Mouse (Mus musculus) heart, adult 11 months (tissue): ENCODE results near the gene Il1rapl2.

Source experiments
- DNase-seq: peaks from one replicate; pipeline ENCODE4 v3.0.0; 2022

The Il1rapl2 gene

DNA sequence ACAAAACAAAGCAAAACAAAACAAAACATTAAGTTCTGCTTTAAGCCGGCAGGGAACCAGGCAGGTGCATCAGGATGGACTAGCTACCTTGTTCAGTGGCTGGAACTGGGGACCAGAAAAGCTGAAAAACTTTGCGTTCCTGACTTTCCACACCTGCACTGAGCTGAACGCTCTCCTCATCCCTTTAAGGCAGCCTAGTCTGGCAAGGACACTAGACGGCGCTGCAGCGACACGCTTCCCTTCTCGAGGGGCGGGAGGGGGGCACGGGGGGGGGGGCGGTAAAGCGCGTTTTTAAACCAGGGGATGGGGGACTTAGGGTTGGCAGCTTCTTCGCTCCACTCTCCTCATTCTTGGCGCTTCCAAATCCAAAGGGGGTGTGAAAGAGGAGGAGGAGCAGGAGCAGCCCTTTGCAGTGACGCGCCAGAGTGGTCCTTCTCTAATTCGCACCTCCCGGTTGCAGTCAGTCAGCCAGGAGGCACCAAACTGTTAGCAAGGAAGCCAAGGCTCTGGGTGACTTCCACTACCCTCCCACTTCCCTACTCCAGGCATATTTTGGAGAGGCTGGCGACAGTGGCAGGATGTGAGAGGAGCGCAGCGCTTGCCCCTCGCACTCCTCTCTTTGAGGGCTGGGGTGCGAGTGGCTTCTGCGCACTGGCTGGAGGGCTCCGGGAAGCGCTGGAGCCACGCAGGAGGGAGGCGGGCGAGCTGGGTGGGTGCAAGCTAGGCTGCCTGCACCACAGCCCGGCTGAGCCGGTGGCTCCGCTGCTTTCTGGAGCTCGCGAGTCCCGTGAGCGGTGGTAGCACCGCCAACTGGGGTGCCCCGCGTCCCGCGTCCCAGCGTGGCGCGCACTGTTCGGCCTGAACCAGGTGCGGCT lies at the start of gene Il1rapl2:
Il1rapl2 (plus strand) TSS at position 288 of the 875 bp plus-strand sequence.
- peak; percentile 57 for DNase-seq

DNA sequence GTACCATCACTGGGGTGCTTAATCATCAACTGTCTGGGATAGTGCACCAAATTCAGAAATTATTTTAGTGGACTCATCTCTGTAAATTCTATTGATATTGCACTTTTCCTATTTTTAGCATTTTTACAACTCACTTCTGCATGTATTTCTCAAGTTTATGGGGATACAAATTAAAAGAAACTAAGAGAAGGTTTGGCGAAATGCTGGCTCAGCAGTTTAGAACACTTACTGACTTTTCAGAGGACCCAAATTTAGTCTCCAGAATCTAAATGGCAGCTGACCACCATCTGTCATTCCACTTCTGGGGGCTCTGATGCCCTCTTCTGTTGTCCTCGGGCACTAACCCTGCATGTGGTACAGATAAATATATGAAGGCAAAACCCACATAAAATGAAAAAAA lies 22.1 kb upstream of the Il1rapl2 start:
- DNase-seq = no peak

DNA sequence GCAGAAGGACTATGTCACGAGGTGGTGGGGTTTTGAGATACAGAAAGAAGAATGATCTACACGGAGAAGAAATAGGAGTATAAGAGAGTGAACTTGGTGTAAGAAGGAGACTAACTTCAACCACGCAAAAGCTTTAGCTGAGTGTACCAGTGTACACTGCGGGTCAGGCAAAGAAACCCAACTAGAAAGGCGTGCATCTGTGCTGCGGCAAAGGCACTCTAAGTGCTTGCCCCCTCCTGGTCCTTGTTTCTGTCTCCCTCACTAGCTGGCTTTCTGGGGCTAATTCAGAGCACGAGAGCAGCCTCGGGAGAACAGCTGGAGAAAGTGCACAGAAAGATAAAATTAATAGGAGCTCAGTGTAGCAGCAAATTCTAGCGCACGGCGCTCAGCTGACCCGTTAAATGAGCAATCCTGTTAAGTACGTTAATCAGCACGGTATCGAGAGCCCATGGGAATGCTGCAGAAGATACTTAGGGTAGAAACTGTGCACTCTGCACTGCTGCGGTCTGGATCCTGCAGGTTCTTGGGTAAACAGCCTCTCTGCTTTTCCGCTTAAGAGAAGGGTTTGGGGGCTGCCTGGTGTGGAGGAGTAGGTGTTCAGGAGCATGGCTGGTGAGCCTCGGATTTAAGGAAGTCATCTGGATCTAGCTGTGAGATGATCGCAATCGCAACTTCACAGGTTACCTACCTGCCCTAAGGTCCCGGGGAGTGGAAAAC lies 778 bp upstream of the Il1rapl2 start:
- DNase-seq = no peak

DNA sequence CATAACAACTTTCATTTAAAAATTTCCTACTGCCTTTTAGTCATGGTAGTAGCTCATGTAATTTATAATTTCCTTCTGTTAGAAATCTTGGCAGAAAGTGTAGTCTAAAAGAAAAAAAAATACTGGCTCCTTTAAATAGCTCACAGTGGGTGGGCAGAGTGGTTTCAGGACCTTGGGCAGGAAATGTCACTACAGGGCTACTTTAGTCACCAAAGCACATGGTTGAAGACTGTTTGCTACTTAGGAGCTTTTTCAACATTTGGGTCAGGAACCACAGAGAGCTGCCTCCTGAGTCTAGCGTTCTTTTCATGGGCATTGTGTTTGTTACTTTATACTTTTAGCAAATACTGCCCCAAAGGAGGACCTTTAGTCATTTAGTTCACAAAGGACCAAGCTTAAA lies 12.2 kb downstream of the Il1rapl2 start:
- DNase-seq = no peak

DNA sequence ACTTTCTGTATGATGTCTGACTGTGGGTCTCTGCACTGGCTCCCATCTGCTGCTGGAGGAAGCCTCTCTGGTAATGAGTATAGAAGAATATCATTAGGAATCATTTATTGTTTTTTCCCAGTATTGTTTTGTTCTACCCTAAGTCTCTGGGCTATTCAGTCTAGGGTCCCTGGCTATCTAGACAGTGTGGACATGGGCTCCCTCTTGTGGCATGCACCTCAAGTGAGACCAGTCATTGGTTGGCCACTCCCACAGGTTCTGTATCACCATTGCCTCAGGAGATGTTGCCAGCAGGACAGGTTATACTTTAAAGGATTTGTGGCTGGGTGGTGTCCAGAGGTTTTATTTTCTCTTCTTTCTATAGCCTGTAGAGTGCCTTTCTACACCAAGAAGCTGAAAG lies 50.3 kb downstream of the Il1rapl2 start:
- no peak for DNase-seq

DNA sequence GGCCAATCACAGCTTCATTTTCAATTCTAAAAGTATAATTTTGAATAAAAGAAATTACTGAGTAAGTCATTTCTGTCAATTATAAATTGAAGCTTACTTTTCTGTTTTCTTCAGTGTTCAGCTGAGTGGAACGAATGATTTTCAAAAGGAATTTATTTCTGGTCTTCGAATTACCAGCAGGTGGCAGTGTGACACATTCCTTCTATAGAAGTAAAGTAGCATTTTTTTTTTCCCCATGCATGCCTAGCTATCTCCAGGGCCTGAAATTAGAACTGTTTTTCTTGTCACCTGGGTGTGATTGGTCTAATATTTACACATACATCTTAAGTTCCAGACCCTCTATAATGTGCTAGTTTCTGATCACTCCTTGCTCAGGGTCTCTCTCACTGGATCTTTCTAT lies 96.6 kb downstream of the Il1rapl2 start:
- DNase-seq = no peak

DNA sequence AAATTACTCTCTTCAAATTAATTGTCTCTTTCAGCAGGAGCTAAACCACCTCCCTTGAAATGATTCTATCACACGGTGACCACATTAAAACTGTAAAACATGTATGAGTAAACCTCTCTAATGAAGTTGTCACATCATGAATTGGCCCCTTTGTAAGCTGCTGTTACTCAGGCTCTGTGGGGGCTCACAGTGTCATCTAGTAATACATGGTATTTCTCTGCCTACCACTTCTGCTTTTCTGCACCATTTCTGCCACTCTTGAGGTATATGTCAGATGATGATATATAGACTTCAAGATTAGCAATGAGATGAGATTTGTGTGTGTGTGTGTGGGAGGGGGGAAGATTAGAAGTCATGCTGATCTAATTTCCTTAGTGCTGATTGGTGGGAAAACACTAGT lies 117.6 kb downstream of the Il1rapl2 start:
- no peak for DNase-seq

DNA sequence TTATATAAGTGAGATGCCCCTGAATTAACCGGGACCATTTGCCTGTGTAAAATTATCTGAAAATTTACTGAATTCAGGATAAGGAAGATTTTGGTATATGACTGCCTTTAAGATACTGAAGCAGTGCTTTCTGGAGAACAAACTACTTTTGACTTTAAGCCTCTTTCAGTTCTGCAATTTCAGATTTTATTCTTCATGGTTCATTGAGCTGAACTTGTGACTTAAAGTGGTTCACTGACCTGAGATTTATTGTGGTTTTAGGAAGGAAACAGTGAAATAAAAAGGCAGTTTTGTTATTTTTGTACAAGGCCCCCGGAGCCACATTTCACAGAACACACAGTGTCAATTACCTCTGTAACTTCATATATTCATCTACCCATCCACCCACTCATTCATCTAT lies 129.6 kb downstream of the Il1rapl2 start:
- DNase-seq = no peak

DNA sequence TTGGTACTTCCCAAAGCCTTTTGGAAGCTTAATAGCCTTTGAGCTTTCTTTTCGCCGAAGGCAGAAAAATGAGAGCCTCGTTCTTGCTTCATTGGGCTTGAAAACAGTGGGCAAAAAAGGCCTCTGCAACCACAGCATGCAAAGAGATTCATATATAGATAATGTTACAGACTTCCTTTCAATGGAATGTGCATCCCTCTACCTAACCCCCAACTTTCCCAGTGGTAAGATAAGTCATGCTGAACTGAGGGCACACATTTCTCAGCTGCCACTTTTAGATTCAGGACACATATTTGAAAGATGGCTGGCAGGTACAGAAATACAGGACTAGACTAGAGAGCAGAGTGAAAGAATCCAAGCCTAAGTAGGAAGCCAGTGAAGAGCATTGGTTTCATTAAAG lies 185.1 kb downstream of the Il1rapl2 start:
- no peak for DNase-seq

DNA sequence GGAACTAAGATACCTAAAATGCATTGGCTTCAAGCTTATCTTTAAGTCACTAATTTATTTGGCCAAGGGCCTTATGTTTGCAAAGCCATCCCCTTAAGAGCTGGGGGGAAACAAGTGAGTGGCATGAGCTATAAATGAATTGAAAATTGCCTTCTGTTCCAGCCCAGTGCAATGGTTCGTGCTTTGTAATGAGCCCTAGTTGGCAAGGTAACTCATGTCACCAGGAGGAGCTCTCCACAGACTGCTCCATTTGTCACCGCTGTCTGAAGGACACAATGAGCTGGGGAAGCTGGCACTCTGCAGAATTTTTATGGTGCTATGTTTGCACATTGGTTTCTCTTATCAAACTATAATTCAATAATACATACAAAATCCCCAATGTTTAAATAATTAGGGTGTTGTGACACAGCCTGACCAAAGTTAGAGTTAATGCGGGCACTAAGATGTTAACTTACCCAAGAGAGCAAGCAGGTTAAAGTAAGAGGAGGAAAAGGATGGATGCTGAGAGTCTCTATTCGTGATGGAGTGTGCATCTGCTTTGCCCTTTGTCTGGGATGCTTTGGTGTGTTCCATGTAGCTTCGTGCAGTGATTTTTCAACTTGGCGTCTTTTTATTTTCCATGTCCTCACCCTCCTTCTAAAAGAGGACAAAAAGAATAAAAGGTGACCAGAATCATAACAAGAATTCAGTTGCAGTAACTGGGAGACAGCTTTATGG lies 235.2 kb downstream of the Il1rapl2 start:
- no peak for DNase-seq

DNA sequence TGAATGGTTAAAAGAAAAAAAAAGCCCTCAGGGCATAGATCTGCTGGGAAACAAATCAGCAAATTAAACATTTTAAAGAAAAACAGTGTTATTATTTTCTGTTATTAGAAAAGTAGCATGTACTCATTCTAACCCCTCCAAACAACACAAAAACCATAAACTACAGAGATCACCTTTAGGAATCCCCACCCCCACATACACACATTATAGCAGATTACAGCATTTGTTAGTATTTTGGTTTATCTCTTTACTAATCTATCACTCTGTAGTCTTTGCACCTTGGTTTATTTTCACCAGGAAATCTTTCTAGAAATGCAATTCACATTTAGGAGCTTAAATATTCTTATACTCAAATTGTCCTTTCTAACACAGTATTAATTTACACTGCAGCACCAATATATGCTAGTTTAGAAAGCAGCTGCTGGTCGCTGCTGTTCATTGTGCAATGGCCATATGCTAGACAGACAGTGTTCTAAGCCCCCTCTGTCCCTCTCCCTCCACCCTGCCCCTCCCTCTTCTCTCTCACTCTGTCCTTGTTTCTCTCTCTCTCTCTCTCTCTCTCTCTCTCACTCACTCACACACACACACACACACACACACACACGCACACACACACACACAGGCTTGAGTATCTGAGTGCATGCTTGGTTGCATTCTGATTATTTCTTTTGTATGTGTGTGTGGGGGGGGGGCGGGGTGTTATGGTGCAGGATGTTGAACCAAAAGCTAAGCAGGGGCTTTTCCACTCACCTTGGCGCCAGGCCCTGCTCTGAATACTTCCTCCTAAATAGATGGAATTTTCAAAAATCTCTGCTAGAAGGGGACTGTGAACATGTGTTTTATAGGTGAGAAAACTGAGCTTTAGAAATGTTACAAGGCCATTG lies 236.1 kb downstream of the Il1rapl2 start:
- no peak for DNase-seq

DNA sequence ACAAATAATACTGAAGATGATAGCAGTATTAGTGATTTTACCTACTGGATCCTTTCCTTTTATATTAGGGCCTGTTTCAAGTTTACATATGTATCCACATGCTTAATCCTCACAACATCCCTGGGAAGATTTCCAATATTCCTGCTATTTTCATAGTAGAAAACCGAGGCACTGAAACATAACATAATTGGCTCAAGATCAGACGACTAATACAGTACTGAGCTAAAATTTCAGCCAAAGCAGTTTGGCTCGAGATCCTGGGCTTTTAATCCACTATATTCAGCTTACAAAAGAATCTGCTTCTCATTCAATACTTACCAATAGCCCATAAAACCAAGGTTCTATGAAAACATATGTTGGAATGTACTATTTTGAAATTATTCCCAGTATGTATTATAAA lies 239.1 kb downstream of the Il1rapl2 start:
- DNase-seq = no peak

DNA sequence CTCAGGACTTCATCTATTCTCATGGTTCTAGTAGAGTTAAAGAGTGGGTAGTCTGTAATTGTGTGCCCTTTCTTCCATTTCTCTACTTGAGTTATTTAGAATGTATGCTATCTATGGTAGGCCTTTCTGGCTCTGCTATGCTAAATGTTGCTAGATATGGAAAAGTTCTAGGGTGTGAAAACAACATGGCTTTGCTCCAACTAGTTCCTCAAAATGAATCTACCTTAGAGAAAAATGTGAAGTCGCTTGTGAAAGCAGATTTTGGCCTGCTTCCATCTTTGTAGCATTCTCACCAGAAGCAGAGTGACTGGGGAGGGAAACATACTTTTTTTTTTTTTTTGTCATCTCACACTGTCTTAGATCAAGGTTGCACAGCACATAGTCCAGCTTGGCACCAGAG lies 241.7 kb downstream of the Il1rapl2 start:
- DNase-seq = no peak

DNA sequence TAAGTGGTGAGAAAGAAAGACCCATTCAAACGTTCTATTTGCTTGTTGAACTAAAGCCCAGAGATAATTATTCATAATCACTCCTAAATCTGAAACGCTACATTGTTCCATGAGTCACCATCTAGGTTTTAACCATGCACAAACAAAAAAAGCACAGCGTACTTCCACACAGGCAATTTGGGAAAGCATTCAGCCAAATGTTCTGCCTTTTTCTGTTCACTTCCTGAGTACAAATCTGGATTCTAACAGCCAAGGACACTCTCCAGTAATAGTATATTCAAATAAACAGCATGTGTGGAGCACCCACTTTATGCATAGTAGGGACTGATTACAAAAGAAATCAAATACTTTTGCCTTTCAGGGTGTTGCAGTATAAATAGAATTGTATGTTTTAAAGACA lies 278.5 kb downstream of the Il1rapl2 start:
- no peak for DNase-seq

DNA sequence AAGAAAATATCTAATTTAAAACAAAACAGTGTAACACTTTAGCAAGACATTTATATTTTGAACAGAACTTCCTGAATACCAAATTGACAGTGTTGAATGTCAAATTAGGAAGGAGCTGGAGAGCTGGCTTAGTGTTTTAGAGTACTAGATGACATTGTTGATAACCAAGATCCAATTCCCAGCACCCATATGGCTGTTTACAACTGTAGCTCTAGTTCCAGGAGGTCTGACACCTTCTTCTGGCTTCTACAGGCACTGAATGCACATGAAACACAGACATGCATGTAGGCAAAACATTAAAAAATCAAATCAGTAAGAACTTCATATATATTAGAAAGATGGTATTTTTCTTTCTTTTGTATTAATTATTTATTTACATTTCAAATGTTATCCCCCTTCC lies 353.1 kb downstream of the Il1rapl2 start:
- no peak for DNase-seq

DNA sequence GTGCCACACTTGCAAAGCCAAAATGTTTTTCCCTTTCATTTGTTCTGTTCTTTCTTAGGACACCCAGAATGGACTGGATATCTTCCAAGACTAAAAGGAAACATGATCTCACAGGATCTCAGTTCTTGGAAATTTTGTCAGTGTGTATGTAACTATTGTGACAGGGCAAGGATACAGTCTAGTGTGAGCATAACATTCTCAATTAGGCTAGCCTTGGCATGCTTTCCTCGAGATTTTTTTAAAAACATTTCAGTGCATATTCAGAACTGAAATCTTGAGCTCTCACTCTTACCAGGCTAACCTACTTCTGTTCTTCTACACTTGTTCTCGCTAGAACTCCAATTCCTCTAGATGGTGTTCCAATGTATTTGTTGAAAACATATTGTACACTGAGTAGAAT lies 356.4 kb downstream of the Il1rapl2 start:
- DNase-seq = no peak

DNA sequence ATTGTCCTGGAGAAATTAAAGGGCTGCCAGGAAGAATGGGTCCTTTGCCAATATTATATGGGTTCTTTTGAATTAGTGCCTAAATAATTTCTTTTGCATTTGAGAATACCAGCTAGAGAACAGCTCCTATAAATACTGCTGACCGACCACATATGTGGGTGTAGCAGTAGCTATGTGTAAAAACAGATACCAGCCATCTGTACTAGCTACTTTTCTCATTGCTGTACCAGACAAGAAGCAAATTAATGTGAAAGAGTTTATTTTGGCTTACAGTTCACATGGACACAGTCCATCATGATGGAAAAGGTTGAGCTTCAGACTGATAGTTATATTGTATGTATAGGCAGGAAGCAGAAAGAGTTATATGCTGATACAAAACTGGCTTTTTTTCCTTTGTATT lies 377.3 kb downstream of the Il1rapl2 start:
- no peak for DNase-seq

DNA sequence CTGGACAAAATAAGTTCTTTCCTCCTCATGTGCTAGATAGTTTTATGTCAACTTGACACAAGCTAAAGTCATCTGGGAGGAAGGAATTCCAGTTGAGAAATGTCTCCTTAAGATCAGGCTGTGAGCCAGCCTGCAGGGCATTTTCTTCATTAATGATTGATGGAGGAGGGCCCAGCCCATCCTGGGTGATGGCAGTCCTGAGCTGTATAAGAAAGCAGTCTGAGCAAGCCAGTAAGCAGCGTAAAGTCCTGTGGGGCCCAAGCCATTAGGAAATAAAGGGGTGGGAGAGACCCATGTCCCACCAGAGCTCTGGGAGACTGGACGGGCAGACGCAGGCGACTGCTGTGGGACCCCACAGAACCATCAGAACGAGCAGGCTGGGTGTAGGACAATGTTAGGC lies 400.9 kb downstream of the Il1rapl2 start:
- DNase-seq = no peak

DNA sequence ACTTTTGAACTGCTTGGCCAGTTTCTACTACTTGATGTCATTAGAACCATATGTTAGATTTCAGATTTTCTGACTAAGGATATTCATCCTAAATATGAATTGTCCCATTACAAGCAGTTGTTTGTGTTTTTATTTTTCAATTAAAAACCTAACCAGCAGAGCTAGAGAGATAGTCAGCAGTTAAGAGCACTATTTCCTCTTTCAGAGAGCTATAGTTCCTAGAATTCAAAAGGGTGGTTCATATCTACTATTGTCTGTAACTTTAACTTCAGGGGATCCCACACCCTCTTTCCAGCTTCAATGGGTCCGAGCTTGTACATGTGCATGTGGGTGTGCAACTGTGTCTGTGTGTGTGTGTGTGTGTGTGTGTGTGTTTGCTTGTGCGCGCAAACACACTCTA lies 472.7 kb downstream of the Il1rapl2 start:
- no peak for DNase-seq

DNA sequence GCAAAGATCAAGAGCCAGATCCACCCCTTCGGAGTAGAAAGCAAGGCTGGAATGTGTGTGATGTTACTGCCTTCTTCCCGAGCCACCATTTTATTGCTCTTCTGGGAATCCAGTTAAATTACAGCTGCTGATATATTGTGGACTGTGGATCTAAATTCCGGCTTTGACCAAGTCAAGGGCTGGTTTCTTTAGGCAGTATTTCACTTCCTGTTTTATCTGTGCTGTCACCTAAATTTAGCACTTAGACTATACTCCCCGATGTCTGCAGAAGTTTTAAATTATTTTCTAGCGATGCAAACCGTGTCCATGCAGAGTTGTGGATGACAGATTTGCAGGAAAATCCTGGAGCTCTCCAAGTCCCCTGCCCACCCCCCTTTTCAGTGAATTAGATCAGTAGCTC lies 533.5 kb downstream of the Il1rapl2 start:
- DNase-seq = no peak

DNA sequence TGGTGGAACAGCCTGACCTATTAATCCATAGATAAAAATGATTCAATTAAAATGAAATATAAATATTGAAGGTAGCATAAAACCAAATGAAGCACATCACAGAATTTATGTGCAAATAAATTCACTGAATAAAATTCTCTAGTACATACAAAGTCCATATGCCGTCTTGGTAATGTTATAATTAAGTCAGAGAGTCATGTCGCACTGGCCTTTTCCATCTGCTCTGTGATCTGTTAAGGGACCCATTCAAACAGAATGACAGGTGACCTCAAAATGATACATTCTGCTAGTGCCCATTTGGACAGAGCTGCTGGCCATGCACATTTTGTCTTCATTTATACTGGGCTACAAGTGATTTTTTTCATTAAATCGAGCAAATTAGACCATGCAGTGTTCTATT lies 534.3 kb downstream of the Il1rapl2 start:
- no peak for DNase-seq

DNA sequence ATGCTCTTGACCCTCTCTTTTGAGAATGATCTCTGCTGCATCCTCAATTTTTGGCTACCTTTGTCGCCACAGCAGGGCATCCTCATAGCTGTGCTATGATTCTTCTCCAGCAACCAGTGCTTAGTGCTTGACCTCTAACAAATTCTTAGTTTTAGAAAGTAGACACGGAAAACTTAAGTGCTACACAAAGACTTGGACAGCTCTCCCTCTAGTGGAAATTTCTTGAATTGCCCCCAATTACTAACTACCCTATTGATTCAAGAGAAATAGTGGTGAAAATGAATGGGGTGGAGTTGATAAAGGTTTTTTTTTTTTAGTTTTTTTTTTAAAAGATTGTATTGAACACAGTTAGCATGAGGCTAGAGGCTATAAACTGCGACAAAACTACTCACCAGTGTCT lies 599.7 kb downstream of the Il1rapl2 start:
- DNase-seq = no peak

DNA sequence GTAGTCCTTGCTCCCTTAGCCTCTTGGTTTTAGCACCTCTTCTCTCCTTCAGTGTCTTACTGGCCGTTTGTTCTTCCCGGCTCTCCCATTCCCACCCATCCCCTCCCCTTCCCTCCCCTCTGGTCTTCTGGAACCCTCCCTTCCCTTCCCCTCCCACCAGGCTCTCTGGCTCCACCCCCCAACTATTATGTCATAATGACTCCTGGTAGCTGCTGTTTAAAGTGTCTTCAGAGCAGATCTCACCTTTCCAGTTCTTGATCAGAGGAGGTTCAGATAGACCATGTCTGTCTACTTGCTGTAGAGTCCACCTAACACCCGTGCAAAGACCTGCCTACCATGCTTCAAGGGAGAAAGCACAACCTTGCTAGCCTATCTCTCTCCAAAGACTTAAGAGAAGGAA lies 639.1 kb downstream of the Il1rapl2 start, which contains the start of gene Tex13a:
Tex13a (minus strand) TSS at position 101 of the 400 bp plus-strand sequence.
- no peak for DNase-seq
